Mouse (Mus musculus) intestine, embryonic 16.5 days (tissue): ENCODE data around the gene Ceacam18. TPM values are rescaled to one million over a fixed set of nuclear protein-coding genes. Genes with fewer than 3 reads are reported as not detected.
A peak's percentile ranks its signal among the peaks of the same experiment; 100 is the strongest.

Experiments
- ATAC-seq: fragments of 200-750 bp; cut with Nextera tagmentation; 2 replicates; pipeline ENCODE4 v1.8.0; 2017; ENCODE audit warnings: moderate TSS enrichment, moderate library complexity
- H3K27ac ChIP-seq: fragments of 300-500 bp; sonication (generic); 2 replicates; pipeline ENCODE4 v1.5.1; 2014; ENCODE audit warnings: mild to moderate bottlenecking, low read length
- H3K27me3 ChIP-seq: fragments of 300-500 bp; sonication (generic); replicated peaks from 2 replicates; pipeline ENCODE4 v1.6.1; 2014; ENCODE audit warnings: low read length, control low read depth, mixed read lengths; ENCODE audit not compliant: control insufficient read depth, insufficient read depth
- H3K36me3 ChIP-seq: fragments of 300-500 bp; sonication (generic); 2 replicates; pipeline ENCODE4 v1.6.1; 2014; ENCODE audit warnings: low read length, control low read depth; ENCODE audit not compliant: control insufficient read depth, insufficient read depth
- H3K4me1 ChIP-seq: fragments of 300-500 bp; sonication (generic); 2 replicates; pipeline ENCODE4 v1.6.1; 2014; ENCODE audit warnings: low read length, control low read depth, mixed read lengths; ENCODE audit not compliant: control insufficient read depth, insufficient read depth
- H3K4me2 ChIP-seq: fragments of 300-500 bp; sonication (generic); 2 replicates; pipeline ENCODE4 v1.6.1; 2014; ENCODE audit warnings: low read depth, low read length, control low read depth
- H3K4me3 ChIP-seq: fragments of 300-500 bp; sonication (generic); 2 replicates; pipeline ENCODE4 v1.5.1; 2014; ENCODE audit warnings: mild to moderate bottlenecking, low read length
- H3K9ac ChIP-seq: fragments of 300-500 bp; sonication (generic); 2 replicates; pipeline ENCODE4 v1.6.1; 2014; ENCODE audit warnings: low read depth, low read length
- H3K9me3 ChIP-seq: fragments of 300-500 bp; sonication (generic); 2 replicates; pipeline ENCODE4 v1.6.1; 2016; ENCODE audit warnings: low read length, control low read depth; ENCODE audit not compliant: control insufficient read depth
- WGBS: fragments of 180-500 bp; shearing (Covaris S2); extraction: QIAGEN DNeasy Blood & Tissue Kit; methylation state at CpG from one replicate; pipeline ENCODE4 v1.1.7; 2014; 5-methylcytosine and 5-hydroxymethylcytosine counted together
- polyA plus RNA-seq: library from polyadenylated mRNA; unstranded; fragments of >200 nt; fragmentation: Nextera tagmentation; extraction: Ambion mirVana; gene quantifications from 2 replicates; pipeline ENCODE4 v1.2.1, GENCODE M21; 2015

Ceacam18 gene
- polyA plus RNA-seq, 1 experiment from 2014 or later: 9.9 TPM

DNA sequence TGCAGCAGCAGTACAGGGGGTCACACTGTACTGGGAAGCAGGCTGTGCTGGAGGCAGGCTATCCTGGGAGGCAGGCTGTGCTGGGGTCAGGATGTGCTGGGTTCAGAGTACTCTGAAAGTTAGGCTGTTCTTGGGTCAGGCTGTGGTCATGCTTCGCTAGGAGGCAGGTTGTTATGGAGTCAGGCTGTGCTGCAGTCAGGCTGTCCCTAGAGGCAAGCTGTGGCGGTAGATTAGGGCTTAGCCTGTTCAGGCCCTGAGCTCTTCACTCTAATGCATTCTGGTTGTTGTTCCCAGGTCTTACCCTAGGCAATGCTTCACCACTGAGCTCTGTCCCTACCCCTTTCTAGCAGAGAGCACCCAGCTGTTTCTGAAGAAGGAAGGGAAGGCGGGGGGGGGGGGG, 9.4 kb upstream of the Ceacam18 start:
- H3K4me3 ChIP-seq: no peak overlapping the region
- no peaks in the 10 kb centered on the region for H3K27me3 ChIP-seq
- WGBS: 67% methylated on average over 2 of the region's 3 CpGs
- no peaks in the 10 kb centered on the region for H3K36me3 ChIP-seq
- H3K27ac ChIP-seq: no peak overlapping the region
- no peaks in the 10 kb centered on the region for H3K4me1 ChIP-seq
- no peaks in the 10 kb centered on the region for H3K9me3 ChIP-seq
- no peak overlapping the region for H3K4me2 ChIP-seq
- no peak for ATAC-seq
- no peak overlapping the region for H3K9ac ChIP-seq

DNA sequence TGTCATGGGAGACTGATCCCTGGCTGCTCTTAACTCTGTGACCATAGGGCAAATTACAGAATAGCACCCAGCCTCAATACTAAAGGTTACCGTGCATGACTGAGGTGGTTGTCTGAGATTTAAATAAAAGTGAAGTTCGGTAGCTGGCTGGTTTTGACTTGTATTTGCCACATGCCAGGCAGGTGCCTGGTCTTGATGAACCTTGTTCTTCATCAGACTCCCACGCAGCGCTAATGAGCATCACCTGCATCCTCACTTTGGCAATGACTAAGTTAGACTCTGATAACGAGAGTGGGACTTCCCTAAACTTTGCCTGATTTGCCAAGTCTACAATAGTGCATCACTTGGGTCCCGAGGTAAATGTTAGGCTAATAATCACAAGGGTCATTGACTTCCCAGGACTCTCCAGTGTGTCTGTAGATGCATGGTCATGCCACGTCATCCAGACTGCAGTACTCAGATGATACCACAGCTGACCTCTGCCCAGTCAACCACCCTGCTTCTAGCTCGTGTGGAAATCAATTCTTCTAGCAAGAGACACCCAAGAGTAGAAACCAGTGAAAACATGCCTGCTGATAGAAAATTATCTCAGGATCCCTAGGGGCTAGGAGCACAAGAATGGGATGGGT, 8.6 kb upstream of the Ceacam18 start:
- no peak overlapping the region for H3K4me3 ChIP-seq
- WGBS: 79% methylated on average over 8 of the region's 8 CpGs
- ATAC-seq: no peak
- H3K36me3 ChIP-seq: no peaks in the 10 kb centered on the region
- no peak overlapping the region for H3K9ac ChIP-seq
- H3K9me3 ChIP-seq: no peaks in the 10 kb centered on the region
- no peaks in the 10 kb centered on the region for H3K27me3 ChIP-seq
- no peak overlapping the region for H3K4me2 ChIP-seq
- H3K27ac ChIP-seq: no peak overlapping the region
- no peaks in the 10 kb centered on the region for H3K4me1 ChIP-seq

DNA sequence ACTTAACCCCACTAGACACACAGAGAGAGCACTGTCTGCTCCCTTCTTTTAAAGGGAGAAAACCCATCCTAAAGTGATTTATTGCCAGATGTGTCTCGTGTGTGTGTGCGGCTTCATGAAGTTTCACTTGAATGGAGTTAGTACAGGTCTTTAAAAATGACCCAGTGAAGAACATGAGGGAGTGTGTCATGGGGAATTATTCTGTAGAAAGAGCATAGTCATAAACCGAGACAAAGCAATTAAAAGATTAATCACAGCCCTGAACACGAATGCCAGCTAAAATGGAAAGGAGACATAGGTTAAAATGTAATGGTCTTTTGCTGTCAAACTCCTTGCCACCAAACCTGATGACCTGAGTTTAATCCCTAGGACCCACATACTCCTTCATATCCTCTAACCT, 567 bp upstream of the Ceacam18 start:
- Histone ChIP-seq H3K27me3 (no peaks in the 10 kb centered on the region), H3K4me2 (no peak overlapping the region), H3K27ac (no peak overlapping the region), H3K9me3 (no peaks in the 10 kb centered on the region), H3K36me3 (no peaks in the 10 kb centered on the region), H3K4me3 (no peak overlapping the region), H3K9ac (no peak overlapping the region), H3K4me1 (peaks cover 6% of the 10 kb centered on the region; the same call in 1 of the 2 replicates)
- ATAC-seq: peak; percentile 62
- 45% methylated on average over 4 of the region's 4 CpGs for WGBS

DNA sequence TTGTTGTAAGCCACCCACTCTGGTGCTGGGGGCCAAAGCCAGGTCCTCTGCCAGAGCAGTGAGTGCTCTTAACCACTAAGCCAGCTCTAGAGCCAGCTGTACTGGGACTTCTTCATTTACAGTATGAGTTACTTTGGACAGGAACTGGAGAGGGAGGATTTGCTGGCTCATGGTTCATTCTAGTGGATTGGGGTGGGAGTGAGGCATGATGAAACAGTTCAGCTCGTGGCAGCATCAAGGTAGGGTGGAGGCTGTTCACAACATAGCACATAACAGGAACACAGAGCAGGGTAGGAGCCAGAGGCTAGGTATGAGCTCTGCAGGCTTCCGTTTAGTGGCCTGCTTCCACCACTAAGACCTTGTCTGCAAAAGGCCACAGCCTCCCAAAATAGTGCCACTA, 1.7 kb downstream of the Ceacam18 start:
- peak; percentile 10; the same call in 1 of the 2 replicates for ATAC-seq
- Histone ChIP-seq H3K36me3 (no peaks in the 10 kb centered on the region), H3K9me3 (no peaks in the 10 kb centered on the region), H3K4me2 (no peak overlapping the region), H3K27me3 (no peaks in the 10 kb centered on the region), H3K4me3 (no peak overlapping the region), H3K27ac (no peak overlapping the region), H3K9ac (no peak overlapping the region), H3K4me1 (peaks cover 6% of the 10 kb centered on the region; the same call in 1 of the 2 replicates)
- WGBS: 73% methylated on average over 2 of the region's 2 CpGs

DNA sequence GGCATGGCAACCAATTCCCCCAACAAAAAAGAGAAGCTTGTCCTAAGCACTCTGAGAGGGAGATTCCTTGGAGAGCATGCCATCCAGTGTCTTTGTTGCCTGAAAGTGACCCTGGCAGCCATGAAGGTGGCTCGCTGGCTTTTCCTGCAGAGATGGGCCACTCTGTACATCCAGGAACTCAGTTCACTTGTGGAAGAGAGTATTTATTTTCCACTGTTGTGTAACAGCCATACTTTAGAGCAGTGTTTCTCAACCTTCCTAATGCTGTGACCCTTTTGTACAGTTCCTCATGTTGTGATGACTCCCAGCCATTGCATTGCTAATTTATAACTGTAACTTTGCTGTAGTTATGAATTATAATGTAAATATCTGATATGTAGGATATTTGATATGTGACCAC, 2.6 kb downstream of the Ceacam18 start:
- Histone ChIP-seq H3K27me3 (no peaks in the 10 kb centered on the region), H3K4me3 (no peak overlapping the region), H3K9me3 (no peaks in the 10 kb centered on the region), H3K9ac (no peak overlapping the region), H3K36me3 (no peaks in the 10 kb centered on the region), H3K27ac (no peak overlapping the region), H3K4me2 (no peak overlapping the region), H3K4me1 (peaks cover 6% of the 10 kb centered on the region; the same call in 1 of the 2 replicates)
- ATAC-seq: no peak
- WGBS: 84% methylated on average over 1 of the region's 1 CpGs

DNA sequence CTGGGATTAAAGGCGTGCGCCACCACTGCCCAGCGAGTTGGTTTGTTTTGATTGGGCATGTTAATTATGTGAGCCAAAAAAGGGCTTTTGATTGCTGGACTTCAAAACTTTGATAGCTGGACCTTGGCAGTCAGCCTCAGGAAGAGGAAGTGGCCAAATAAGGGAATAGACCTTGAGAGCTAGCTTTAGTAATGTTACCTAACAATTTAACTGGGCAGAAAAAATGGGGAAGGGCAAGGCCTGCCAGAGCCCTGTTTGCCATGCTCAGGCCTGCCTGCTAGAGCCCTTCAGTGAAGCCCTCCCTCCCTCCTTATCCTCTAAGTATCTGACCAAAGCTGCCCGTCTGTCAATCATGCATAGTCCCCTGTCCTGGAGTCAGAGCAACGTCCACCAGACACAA, 8.1 kb downstream of the Ceacam18 start:
- 74% methylated on average over 5 of the region's 5 CpGs for WGBS
- Histone ChIP-seq H3K9ac (no peak overlapping the region), H3K27me3 (no peaks in the 10 kb centered on the region)

DNA sequence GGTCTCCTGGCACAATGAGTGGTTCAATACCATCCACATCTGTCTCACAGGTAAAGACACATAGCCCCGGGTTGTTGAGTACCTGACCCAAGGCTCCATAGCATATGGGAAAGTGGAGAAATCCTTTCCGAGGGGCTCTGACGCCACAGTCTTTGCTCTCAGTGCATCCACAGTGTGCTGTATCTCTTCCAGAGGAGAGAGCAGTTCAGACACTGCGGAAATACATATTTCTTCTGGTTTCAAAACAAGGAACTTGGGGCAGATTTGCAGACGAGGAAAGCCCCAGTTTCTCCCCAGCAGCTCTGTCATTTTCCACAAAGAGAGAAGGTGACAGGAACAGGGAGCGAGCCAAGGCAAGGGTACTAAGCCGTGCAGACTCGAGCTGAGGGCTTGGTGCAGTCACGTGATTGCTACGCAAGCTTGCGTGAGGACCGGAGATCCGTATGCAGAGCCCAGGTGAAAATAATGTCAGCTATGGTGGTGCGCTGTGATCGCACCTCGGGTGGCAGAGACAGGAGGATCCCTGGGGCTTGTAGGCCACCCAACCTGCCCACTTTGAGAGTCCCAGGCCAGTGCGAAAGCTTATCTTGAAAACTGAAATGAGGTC, 8.6 kb downstream of the Ceacam18 start:
- Histone ChIP-seq H3K36me3 (no peaks in the 10 kb centered on the region), H3K4me2 (no peak overlapping the region), H3K9ac (no peak overlapping the region), H3K27ac (no peak overlapping the region), H3K4me1 (no peaks in the 10 kb centered on the region), H3K9me3 (no peaks in the 10 kb centered on the region), H3K27me3 (no peaks in the 10 kb centered on the region), H3K4me3 (no peak overlapping the region)
- WGBS: 80% methylated on average over 17 of the region's 17 CpGs
- no peak for ATAC-seq

More for the DNA sequence above, 8.1 kb downstream of the Ceacam18 start:
- Histone ChIP-seq H3K36me3 (no peaks in the 10 kb centered on the region), H3K9me3 (no peaks in the 10 kb centered on the region), H3K27ac (no peak overlapping the region), H3K4me2 (no peak overlapping the region), H3K4me3 (no peak overlapping the region), H3K4me1 (no peaks in the 10 kb centered on the region)
- no peak for ATAC-seq

DNA sequence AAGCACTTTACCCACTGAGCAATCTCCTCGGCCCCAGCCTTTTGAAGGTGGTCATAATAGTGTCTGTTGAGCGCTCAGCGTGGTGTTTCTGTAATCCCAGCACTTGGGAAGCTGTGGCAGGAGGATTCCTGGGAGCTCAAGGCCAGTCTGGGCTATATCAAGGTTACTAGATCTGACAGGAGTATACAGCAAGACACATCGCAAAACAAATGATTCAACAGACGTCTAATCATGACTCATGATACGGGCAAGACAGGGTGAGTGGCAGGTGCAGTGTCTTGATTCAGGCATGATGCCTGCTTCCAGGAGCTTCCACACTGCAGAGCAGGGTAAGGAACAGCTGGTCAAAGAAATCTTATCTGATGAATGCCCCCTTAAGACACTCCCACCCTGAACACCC, 18.2 kb downstream of the Ceacam18 start:
- Histone ChIP-seq H3K4me1 (no peaks in the 10 kb centered on the region), H3K4me3 (no peak overlapping the region)
- no peak for ATAC-seq

DNA sequence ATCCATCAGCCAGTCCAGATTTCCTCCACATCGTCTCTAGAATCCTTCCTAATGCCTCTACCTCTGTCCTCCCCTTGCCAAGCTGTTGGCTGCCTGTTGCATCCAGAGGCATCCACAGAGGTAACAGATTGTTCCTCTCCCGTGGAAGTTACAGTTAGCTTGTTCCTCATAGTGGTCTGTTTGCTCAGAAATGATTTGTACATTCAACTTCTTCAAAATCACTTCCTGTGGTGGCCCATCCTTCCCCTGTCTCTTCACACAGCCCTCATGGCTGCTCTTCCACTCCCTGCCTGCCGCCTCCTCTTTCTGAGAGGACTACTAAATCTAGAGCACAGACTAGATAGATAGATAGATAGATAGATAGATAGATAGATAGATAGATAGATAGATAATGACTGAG, 20.0 kb downstream of the Ceacam18 start:
- 74% methylated on average over 3 of the region's 3 CpGs for WGBS
- no peaks in the 10 kb centered on the region for H3K4me1 ChIP-seq
- H3K27me3 ChIP-seq: no peaks in the 10 kb centered on the region
- H3K27ac ChIP-seq: no peak overlapping the region
- no peaks in the 10 kb centered on the region for H3K9me3 ChIP-seq
- H3K4me3 ChIP-seq: no peak overlapping the region
- no peak overlapping the region for H3K9ac ChIP-seq
- ATAC-seq: no peak
- H3K4me2 ChIP-seq: no peak overlapping the region
- no peaks in the 10 kb centered on the region for H3K36me3 ChIP-seq

More for the DNA sequence above, 18.2 kb downstream of the Ceacam18 start:
- Histone ChIP-seq H3K9ac (no peak overlapping the region), H3K4me2 (no peak overlapping the region), H3K36me3 (no peaks in the 10 kb centered on the region), H3K27me3 (no peaks in the 10 kb centered on the region), H3K27ac (no peak overlapping the region), H3K9me3 (no peaks in the 10 kb centered on the region)
- WGBS: 81% methylated on average over 6 of the region's 6 CpGs

DNA sequence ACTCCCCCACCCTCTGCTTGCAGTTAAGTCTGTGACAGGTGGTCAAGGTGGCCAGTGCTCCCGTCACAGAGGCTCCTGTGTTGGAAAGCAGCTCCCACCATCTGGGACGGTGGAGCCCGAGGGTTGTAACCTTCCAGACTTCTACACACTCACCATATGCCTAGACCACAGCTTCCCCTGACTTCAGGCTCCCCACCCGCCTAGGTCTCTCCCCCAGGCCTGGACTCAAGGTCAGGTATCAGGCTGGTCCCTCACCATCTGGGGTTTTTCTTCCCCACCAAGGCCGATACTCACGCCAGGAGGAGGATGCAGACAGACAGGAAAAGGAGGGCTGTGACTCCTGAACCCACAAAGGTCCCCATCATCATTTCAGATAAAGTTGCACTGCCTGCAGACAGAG, 21.7 kb downstream of the Ceacam18 start:
- Histone ChIP-seq H3K4me3 (no peak overlapping the region), H3K9ac (no peak overlapping the region), H3K27ac (no peak overlapping the region), H3K4me1 (no peaks in the 10 kb centered on the region), H3K27me3 (no peaks in the 10 kb centered on the region), H3K36me3 (no peaks in the 10 kb centered on the region), H3K9me3 (no peaks in the 10 kb centered on the region), H3K4me2 (no peak overlapping the region)
- ATAC-seq: no peak
- WGBS: 60% methylated on average over 6 of the region's 6 CpGs
